Mouse (Mus musculus) myocyte (in vitro differentiated cells): ENCODE measurements around the gene Rin1. TPM values are rescaled to one million over a fixed set of nuclear protein-coding genes. Genes with fewer than 3 reads are reported as not detected.
A peak's percentile ranks its signal among the peaks of the same experiment; 100 is the strongest.
"Not testable (repeated sequence)": the region's sequence is repeated elsewhere in the genome, so short reads cannot be mapped to it uniquely, and the experiment has no call there.

Experiments
- H3K27me3 ChIP-seq: one replicate; pipeline ENCODE4 v1.6.1; 2011; ENCODE audit not compliant: control insufficient read depth, insufficient read depth, insufficient read length
- H3K36me3 ChIP-seq: one replicate; pipeline ENCODE4 v1.6.1; 2011; ENCODE audit not compliant: control insufficient read depth, insufficient read depth
- H3K4me2 ChIP-seq: one replicate; pipeline ENCODE4 v1.6.1; 2011; ENCODE audit warnings: low read depth, control low read depth
- H3K4me3 ChIP-seq: one replicate; pipeline ENCODE4 v1.5.1; 2011; ENCODE audit warnings: mild to moderate bottlenecking, control low read depth, moderate library complexity
- H3K79me2 ChIP-seq: one replicate; pipeline ENCODE4 v1.6.1; 2011; ENCODE audit not compliant: control insufficient read depth, insufficient read depth
- H3ac ChIP-seq: one replicate; pipeline ENCODE4 v1.6.1; 2011; ENCODE audit not compliant: control insufficient read depth, insufficient read length
- CEBPB ChIP-seq: IDR thresholded peaks from 2 replicates; pipeline ENCODE4 v1.6.1; 2011; ENCODE audit warnings: mild to moderate bottlenecking, moderate library complexity; ENCODE audit not compliant: poor library complexity, insufficient read depth, severe bottlenecking
- E2F4 ChIP-seq: IDR thresholded peaks from one replicate; pipeline ENCODE4 v1.6.1; 2011; ENCODE audit warnings: mild to moderate bottlenecking, control low read depth, moderate library complexity; ENCODE audit not compliant: insufficient read depth
- MAX ChIP-seq: IDR thresholded peaks from one replicate; pipeline ENCODE4 v1.6.1; 2011; ENCODE audit warnings: low read depth, mild to moderate bottlenecking, control low read depth
- MYOD1 ChIP-seq, 3 experiments: IDR thresholded peaks; one replicate each; pipeline ENCODE4 v1.6.1; 2011; ENCODE audit warnings: control low read depth in 2 of 3, low read depth in 2 of 3, mild to moderate bottlenecking in 2 of 3, moderate library complexity in 1 of 3; ENCODE audit not compliant: insufficient read length in 2 of 3, control insufficient read depth in 1 of 3
- MYOG ChIP-seq, 3 experiments: IDR thresholded peaks; one replicate each; pipeline ENCODE4 v1.6.1; 2011; ENCODE audit warnings: control low read depth in 2 of 3, low read depth in 2 of 3, mild to moderate bottlenecking in 2 of 3; ENCODE audit not compliant: insufficient read length in 2 of 3, control insufficient read depth in 1 of 3, insufficient read depth in 1 of 3
- POLR2A ChIP-seq: IDR thresholded peaks from one replicate; pipeline ENCODE4 v1.6.1; 2011; ENCODE audit warnings: low read depth, mild to moderate bottlenecking, control low read depth, moderate library complexity; ENCODE audit not compliant: insufficient read length
- POLR2AphosphoS2 ChIP-seq: IDR thresholded peaks from one replicate; pipeline ENCODE4 v1.6.1; 2011; ENCODE audit warnings: low read depth, control low read depth; ENCODE audit not compliant: insufficient read length
- REST ChIP-seq: IDR thresholded peaks from one replicate; pipeline ENCODE4 v1.6.1; 2011; ENCODE audit warnings: mild to moderate bottlenecking, control low read depth, moderate library complexity; ENCODE audit not compliant: insufficient read depth, insufficient read length
- SRF ChIP-seq: IDR thresholded peaks from one replicate; pipeline ENCODE4 v1.6.1; 2011; ENCODE audit warnings: low read depth; ENCODE audit not compliant: control insufficient read depth, insufficient read length
- TCF12 ChIP-seq: IDR thresholded peaks from one replicate; pipeline ENCODE4 v1.6.1; 2011; ENCODE audit warnings: mild to moderate bottlenecking, control low read depth; ENCODE audit not compliant: poor library complexity, insufficient read depth, severe bottlenecking
- TCF3 ChIP-seq: IDR thresholded peaks from one replicate; pipeline ENCODE4 v1.6.1; 2011; ENCODE audit warnings: low read depth, control low read depth; ENCODE audit not compliant: insufficient read length
- USF1 ChIP-seq: IDR thresholded peaks from one replicate; pipeline ENCODE4 v1.6.1; 2011; ENCODE audit warnings: low read depth, mild to moderate bottlenecking, control low read depth, moderate library complexity
- polyA plus RNA-seq: library from polyadenylated mRNA; unstranded; fragments of >200 nt; fragmentation: generic; extraction: Trizol; gene quantifications from one replicate; pipeline ENCODE4 v1.2.1, GENCODE M21; 2012; ENCODE audit warnings: missing spikeins

Rin1 gene
- polyA plus RNA-seq, 1 experiment: 63.9 TPM

DNA sequence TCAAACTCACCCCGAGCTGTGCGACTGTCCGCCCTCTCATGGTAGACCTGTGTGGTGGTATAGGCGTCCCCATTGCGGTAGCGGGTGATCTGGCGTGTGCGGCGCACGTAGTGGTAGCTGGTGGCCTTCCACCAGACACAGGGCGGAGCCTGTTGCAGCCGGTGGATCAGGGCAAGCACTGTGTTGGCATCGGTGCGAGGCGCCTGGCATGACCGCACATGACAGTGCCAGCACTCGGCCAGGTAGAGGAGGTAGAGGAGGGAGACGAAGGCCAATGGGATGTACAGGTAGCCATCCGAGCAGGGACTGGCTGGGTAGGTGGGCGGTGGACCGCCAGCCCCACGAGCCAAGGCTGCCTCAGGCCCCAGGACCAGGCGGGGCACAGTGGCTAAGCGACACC lies 32.3 kb downstream of the Rin1 start:
- Histone ChIP-seq H3ac (no peak overlapping the region), H3K4me2 (no peak overlapping the region), H3K79me2 (no peaks in the 10 kb centered on the region), H3K4me3 (no peak overlapping the region), H3K36me3 (no peaks in the 10 kb centered on the region), H3K27me3 (no peaks in the 10 kb centered on the region)
- TF ChIP-seq USF1 (no peak), REST (no peak), MYOG (IDR thresholded peaks at IDR 0.05; ENCODE audit: control insufficient read depth in 1 of 3, insufficient read depth in 1 of 3, insufficient read length in 2 of 3, low read depth in 2 of 3) (no peak), MAX (no peak), CEBPB (no peak), TCF12 (no peak), TCF3 (no peak), E2F4 (no peak), POLR2A (no peak), SRF (no peak), POLR2AphosphoS2 (no peak)

DNA sequence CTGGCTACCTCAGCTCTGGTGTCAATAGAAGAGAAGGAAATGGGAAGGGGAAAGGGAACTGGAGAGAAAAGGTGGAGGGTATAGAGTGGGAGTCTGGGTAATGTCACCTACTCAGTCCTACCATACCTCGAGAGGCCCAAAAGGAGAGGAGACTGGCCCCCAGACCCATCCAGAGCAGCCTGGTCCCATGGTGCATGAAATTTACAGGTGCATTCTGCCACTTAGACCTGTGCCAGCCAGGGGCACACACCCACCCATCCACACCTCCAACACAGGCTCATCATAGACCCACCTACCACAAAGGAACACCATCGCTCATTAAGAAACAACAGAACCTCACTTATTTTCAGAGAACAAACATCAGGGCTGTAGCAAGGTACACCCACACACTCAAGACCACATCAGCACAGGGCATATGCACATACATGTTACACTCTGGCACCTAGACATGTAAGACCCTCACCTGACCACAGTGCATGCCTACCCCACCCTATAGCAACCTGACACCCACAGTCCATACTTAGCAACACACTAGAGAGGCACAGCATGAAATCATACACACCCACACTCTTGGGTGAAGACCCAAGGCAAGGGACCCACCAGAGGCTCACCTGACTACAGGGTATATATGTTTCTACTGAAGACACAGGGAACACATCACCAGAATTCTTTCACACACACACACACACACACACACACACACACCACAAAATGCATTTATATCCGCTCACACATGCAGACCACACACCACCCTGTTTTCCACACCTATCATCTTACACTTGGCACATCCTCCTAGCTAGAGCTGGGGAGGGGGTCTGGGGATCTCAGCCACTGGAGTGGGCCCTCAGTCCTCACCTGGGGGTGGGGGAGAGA lies 33.9 kb downstream of the Rin1 start:
- H3K4me2 ChIP-seq: peak overlapping the region; percentile 95
- H3K27me3 ChIP-seq: no peaks in the 10 kb centered on the region
- H3K36me3 ChIP-seq: no peaks in the 10 kb centered on the region
- TF ChIP-seq REST (no peak), TCF3 (no peak), USF1 (no peak), POLR2A (no peak), MAX (no peak), CEBPB (no peak)
- H3K4me3 ChIP-seq: peak overlapping the region; percentile 53
- no peaks in the 10 kb centered on the region for H3K79me2 ChIP-seq
- peak overlapping the region; percentile 57 for H3ac ChIP-seq

DNA sequence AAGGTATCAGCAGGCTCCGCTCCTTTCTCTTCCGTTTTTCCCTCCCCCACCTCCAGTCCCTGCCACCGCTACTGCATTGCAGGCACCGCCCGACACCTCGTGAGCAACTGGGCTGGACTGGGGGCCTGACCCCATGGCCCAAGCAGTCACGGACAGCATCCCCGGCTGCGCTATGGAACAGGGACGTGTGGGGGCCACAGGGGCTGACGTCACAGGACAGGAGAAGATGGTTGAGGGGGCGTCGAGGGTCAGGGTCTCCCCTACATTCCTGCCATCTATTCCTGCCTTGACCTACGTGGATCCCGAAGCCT lies 34.5 kb downstream of the Rin1 start:
- Histone ChIP-seq H3K27me3 (no peaks in the 10 kb centered on the region), H3K4me2 (peak overlapping the region; percentile 95), H3ac (peak overlapping the region; percentile 57), H3K36me3 (no peaks in the 10 kb centered on the region), H3K79me2 (no peaks in the 10 kb centered on the region), H3K4me3 (peak overlapping the region; percentile 53)
- TF ChIP-seq E2F4 (no peak), POLR2A (peak; percentile 14), MYOG (IDR thresholded peaks at IDR 0.05; ENCODE audit: control insufficient read depth in 1 of 3, insufficient read depth in 1 of 3, insufficient read length in 2 of 3, low read depth in 2 of 3) (peak in 1 of 3 experiments; percentile 26), USF1 (no peak), MYOD1 (IDR thresholded peaks at IDR 0.05; ENCODE audit: control insufficient read depth in 1 of 3, insufficient read length in 2 of 3, low read depth in 2 of 3) (peak in 1 of 3 experiments; percentile 0)

DNA sequence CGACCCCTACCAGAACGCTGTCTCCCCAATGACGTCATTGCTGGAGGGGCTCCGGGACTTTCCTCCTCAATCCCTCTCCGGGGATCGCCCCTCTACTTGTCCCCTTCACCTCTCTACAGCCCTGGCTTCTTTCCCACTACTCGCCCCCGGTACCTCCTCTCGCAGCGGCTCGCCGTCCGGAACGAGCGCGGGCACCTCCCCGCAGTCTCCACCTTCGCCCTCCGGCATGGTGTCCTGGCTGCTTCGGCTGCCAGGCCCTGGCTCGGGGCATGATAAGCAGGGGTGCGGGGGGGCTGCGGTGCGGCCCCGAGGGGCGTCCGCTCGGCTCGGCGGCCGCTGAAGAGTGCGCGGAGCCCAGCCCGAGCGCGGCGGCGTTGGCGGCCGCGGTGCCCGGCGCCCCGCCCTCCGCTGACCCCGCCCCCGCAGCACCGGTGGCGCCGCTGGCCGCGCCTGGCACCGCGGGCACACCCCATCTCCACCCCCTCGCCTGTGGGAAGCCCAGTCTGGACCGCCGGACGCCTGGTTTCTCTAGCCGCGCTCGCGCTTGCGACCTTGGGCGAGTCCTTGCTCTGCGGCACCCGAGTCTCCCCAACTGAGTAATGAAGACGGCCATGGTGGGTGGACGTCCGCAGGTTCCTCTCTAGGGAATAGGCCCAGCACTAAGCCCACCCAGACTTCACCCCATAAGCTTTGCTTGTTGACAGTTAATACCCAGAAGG lies 35.0 kb downstream of the Rin1 start, which contains the start of gene Tmem151a:
Gene Tmem151a (minus strand): TSS at position 387 of the 719 bp plus-strand sequence.
- TF ChIP-seq POLR2A: peak; percentile 75
- TF ChIP-seq POLR2AphosphoS2: peak; percentile 60
- peak in 1 of 3 experiments; percentile 4 for TF ChIP-seq MYOD1 (IDR thresholded peaks at IDR 0.05; ENCODE audit: control insufficient read depth in 1 of 3, insufficient read length in 2 of 3, low read depth in 2 of 3)
- no peak for TF ChIP-seq MYOG (IDR thresholded peaks at IDR 0.05; ENCODE audit: control insufficient read depth in 1 of 3, insufficient read depth in 1 of 3, insufficient read length in 2 of 3, low read depth in 2 of 3)
- no peak for TF ChIP-seq TCF3
- TF ChIP-seq TCF12: no peak
- TF ChIP-seq MAX: no peak
- no peak for TF ChIP-seq SRF
- Histone ChIP-seq H3K4me2 (peak within 1 kb of the TSS; percentile 95), H3K4me3 (peak within 1 kb of the TSS; percentile 53), H3ac (peak within 1 kb of the TSS; percentile 57), H3K79me2 (no peaks in the 10 kb centered on the region), H3K36me3 (no peaks in the 10 kb centered on the region), H3K27me3 (no peaks in the 10 kb centered on the region)

DNA sequence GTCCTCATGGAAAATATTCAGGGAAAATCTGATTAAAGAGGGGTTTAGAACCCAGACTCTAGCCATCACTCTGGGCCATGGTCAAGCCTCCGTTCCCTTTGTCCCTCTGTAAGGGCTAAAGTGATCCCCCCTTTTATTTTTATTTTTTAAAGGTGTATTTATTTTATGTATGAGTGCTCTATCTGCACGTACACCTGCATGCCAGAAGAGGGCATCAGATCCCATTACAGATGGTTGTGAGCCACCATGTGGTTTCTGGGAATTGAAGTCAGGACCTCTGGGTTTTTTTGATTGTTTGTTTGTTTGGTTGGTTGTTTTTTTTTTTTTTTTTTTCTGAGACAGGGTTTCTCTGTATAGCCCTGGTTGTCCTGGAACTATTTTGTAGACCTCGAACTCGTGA lies 36.3 kb downstream of the Rin1 start:
- H3K4me3 ChIP-seq: peak overlapping the region; percentile 53
- not testable (repeated sequence) for H3ac ChIP-seq, H3K4me2 ChIP-seq, H3K36me3 ChIP-seq, H3K27me3 ChIP-seq, H3K79me2 ChIP-seq
